18 mouse cellular contexts compared by ENCODE assay signal in the genomic region with DNA sequence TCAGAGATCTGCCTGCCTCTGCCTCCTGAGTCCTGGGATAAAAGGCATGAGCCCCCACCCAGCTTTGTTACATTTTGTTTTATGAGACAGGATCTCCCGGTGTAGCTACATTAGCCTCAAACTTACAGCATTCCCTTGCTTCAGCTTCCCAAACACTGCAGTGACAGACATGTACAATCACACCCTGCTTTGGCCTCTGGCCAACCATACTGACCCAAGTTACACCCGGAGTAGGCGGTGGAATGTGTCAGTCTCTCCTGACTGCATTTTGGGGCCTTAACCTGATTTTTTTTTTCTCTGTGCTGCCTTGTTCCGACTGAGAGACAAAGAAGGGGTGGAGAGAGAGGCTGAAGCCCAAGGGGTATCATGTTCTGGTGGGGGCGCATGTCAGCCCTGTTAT. TPM values are rescaled to one million over a fixed set of nuclear protein-coding genes. Genes with fewer than 3 reads are reported as not detected.
DNase-seq lines count a peak whose midpoint lies in the region; ATAC-seq lines count a peak whose summit lies in the region.
"Had no signal": no experiment of that assay in that cellular context is flagged by ENCODE, and none has a peak within 500 bp of the region (broad histone marks: within the 10 kb centered on the region; RNA-seq: fewer than 3 reads in every experiment).

No protein-coding gene starts in this region.

- peaks cover 12% of the 10 kb centered on the region for H3K36me3 ChIP-seq in heart, embryonic 13.5 days
- H3K36me3 ChIP-seq in kidney, embryonic 15.5 days: peaks cover 10% of the 10 kb centered on the region; the same call in 1 of the 2 replicates

- no peak overlapping the region for H3K27ac ChIP-seq in heart, embryonic 13.5 days (replicated peaks)
- no peak overlapping the region for H3K27ac ChIP-seq in kidney, embryonic 15.5 days
- H3K27ac ChIP-seq: embryonic facial prominence, embryonic 13.5 days; limb, embryonic 12.5 days; stomach, embryonic 15.5 days had no signal

- 33% methylated on average over 5 of the region's 5 CpGs for WGBS in heart, embryonic 13.5 days
- WGBS in kidney, embryonic 15.5 days: 62% methylated on average over 5 of the region's 5 CpGs

- no peak overlapping the region for H3K9ac ChIP-seq in heart, embryonic 13.5 days
- no peak overlapping the region for H3K9ac ChIP-seq in kidney, embryonic 15.5 days
- H3K9ac ChIP-seq: embryonic facial prominence, embryonic 13.5 days; limb, embryonic 12.5 days; stomach, embryonic 15.5 days had no signal

- ATAC-seq in heart, embryonic 13.5 days (ENCODE audit: extremely low read depth, insufficient number of reproducible peaks, low FRiP score, low TSS enrichment): no peak
- ATAC-seq in kidney, embryonic 15.5 days (replicated peaks; ENCODE audit: low FRiP score): no peak
- ATAC-seq: forebrain, embryonic 16.5 days had no signal

- intact Hi-C loops in heart, postnatal 25 days (cut with DNase I): no loop called here

- H3K4me3 ChIP-seq in heart, embryonic 13.5 days: no peak overlapping the region
- no peak overlapping the region for H3K4me3 ChIP-seq in kidney, embryonic 15.5 days (replicated peaks)
- H3K4me3 ChIP-seq: embryonic facial prominence, embryonic 13.5 days; limb, embryonic 12.5 days had no signal

- H3K27me3 ChIP-seq in heart, embryonic 13.5 days (replicated peaks): no peaks in the 10 kb centered on the region
- no peaks in the 10 kb centered on the region for H3K27me3 ChIP-seq in kidney, embryonic 15.5 days
- H3K27me3 ChIP-seq: embryonic facial prominence, embryonic 13.5 days; stomach, embryonic 15.5 days had no signal

- peaks cover 18% of the 10 kb centered on the region for H3K4me1 ChIP-seq in heart, embryonic 13.5 days
- H3K4me1 ChIP-seq in kidney, embryonic 15.5 days: 0 out of 2 replicates have a peak, but pooled peaks cover 3% of the 10 kb centered on the region
- H3K4me1 ChIP-seq: embryonic facial prominence, embryonic 13.5 days; limb, embryonic 12.5 days had no signal

- peaks cover 5% of the 10 kb centered on the region; the same call in 1 of the 2 replicates for H3K9me3 ChIP-seq in heart, embryonic 13.5 days
- no peaks in the 10 kb centered on the region for H3K9me3 ChIP-seq in kidney, embryonic 15.5 days (replicated peaks)
- H3K9me3 ChIP-seq: stomach, embryonic 15.5 days had no signal

- no peak for DNase-seq in heart, postnatal 25 days (ENCODE audit: low spot score)
- DNase-seq in kidney, postnatal 4 days: peak; percentile 45 to 65
- DNase-seq in ES-CJ7 (ENCODE audit: low read depth, low spot score): peak; percentile 33
- peak; percentile 63 for DNase-seq in heart, postnatal 4 days
- no peak for DNase-seq in embryo, embryonic 10.5 days (ENCODE audit: low spot score)
- no peak for DNase-seq in cerebellum, adult 18-20 months
- DNase-seq: gastrocnemius, postnatal 36 days; layer of hippocampus, adult 9-11 months; right cerebral cortex, postnatal 14 days had no signal

- peak overlapping the region; percentile 63 for H3K4me2 ChIP-seq in heart, embryonic 13.5 days
- H3K4me2 ChIP-seq in kidney, embryonic 15.5 days: no peak overlapping the region

RNA-seq across cellular contexts. Expression of a gene that starts 9.1 kb away (rescaled TPM):
- 0.24 and 0.37 TPM in 2 replicates for polyA plus RNA-seq in heart, embryonic 13.5 days (2015; fragmentation: Nextera tagmentation; extraction: Ambion mirVana)
- total RNA-seq in heart, postnatal 25 days (2021): not detected
- 0.27 and 0.30 TPM in 2 replicates for polyA plus RNA-seq in kidney, embryonic 15.5 days (2015; fragmentation: Nextera tagmentation; extraction: Ambion mirVana)
- under 1 TPM; 0.16 to 0.21 TPM for total RNA-seq in heart, postnatal 4 days (2021)
- total RNA-seq: gastrocnemius, postnatal 36 days; midbrain, postnatal 0 days had no signal

RNA-seq across cellular contexts. Expression of a gene that starts 10.1 kb away (rescaled TPM):
- polyA plus RNA-seq in heart, embryonic 13.5 days (2015; fragmentation: Nextera tagmentation; extraction: Ambion mirVana): not detected in 2 replicates
- not detected for total RNA-seq in heart, postnatal 25 days (2021)
- polyA plus RNA-seq in kidney, embryonic 15.5 days (2015; fragmentation: Nextera tagmentation; extraction: Ambion mirVana): not detected in 2 replicates
- not detected for total RNA-seq in heart, postnatal 4 days (2021)
- total RNA-seq: gastrocnemius, postnatal 36 days had no signal
- polyA plus RNA-seq: embryonic facial prominence, embryonic 13.5 days; forebrain, embryonic 16.5 days; limb, embryonic 12.5 days; midbrain, postnatal 0 days; neural tube, embryonic 14.5 days; stomach, embryonic 15.5 days; urinary bladder, adult 2 months had no signal

RNA-seq across cellular contexts. Expression of a gene that starts 50.9 kb away (rescaled TPM):
- polyA plus RNA-seq in heart, embryonic 13.5 days (2015; fragmentation: Nextera tagmentation; extraction: Ambion mirVana): 32.6 and 34.8 TPM in 2 replicates
- 10 to 100 TPM; 21.6 to 21.8 TPM for total RNA-seq in heart, postnatal 25 days (2021)
- 54.6 and 57.8 TPM in 2 replicates for polyA plus RNA-seq in kidney, embryonic 15.5 days (2015; fragmentation: Nextera tagmentation; extraction: Ambion mirVana)
- total RNA-seq in heart, postnatal 4 days (2021): 10 to 100 TPM; 40.5 to 41.6 TPM

RNA-seq across cellular contexts. Expression of a gene that starts 53.5 kb away (rescaled TPM):
- polyA plus RNA-seq in heart, embryonic 13.5 days (2015; fragmentation: Nextera tagmentation; extraction: Ambion mirVana): 4.7 and 4.9 TPM in 2 replicates
- total RNA-seq in heart, postnatal 25 days (2021): 1 to 10 TPM; 3.2 to 4.6 TPM
- polyA plus RNA-seq in kidney, embryonic 15.5 days (2015; fragmentation: Nextera tagmentation; extraction: Ambion mirVana): 3.7 and 4.1 TPM in 2 replicates
- 1 to 10 TPM; 8.1 to 9.3 TPM for total RNA-seq in heart, postnatal 4 days (2021)

Comparison
In these comparisons a context has a peak if more than half of its experiments do, and no peak if none do; other contexts are left out.
1. DNase-seq: peak in kidney, postnatal 4 days (2 of 2), ES-CJ7 (single experiment) and heart, postnatal 4 days (single experiment); none in heart, postnatal 25 days (single experiment), embryo, embryonic 10.5 days (single experiment) and cerebellum, adult 18-20 months (0 of 2).